Mouse (Mus musculus) kidney, adult 18-20 months (tissue): Measurements from ENCODE around the gene Tmem167.
"Not testable (repeated sequence)": the region's sequence is repeated elsewhere in the genome, so short reads cannot be mapped to it uniquely, and the experiment has no call there.

Experiments
- DNase-seq: peaks from one replicate; pipeline ENCODE4 v3.0.0; 2021

Gene Tmem167

GRCm38 (mm10) chr13:90088962-90089824 is at the start of gene Tmem167, which contains the start of gene Xrcc4:
Tmem167 (plus strand) TSS chr13:90089123.
Xrcc4 (minus strand) TSS chr13:90089608.
- DNase-seq = peak; percentile 96

GRCm38 (mm10) chr13:90039613-90040012 is 49.3 kb upstream of the Tmem167 start:
- no peak for DNase-seq

GRCm38 (mm10) chr13:90051735-90052134 is 37.2 kb upstream of the Tmem167 start:
- DNase-seq = no peak

GRCm38 (mm10) chr13:90052408-90052807 is 36.5 kb upstream of the Tmem167 start:
- DNase-seq = no peak

- no peak for DNase-seq
These were observed 27.0 kb upstream of the Tmem167 start for GRCm38 (mm10) chr13:90061877-90062276.

GRCm38 (mm10) chr13:90089825-90090183 is 881 bp downstream of the Tmem167 start:
- no peak for DNase-seq

- no peak for DNase-seq
These were observed 12.6 kb downstream of the Tmem167 start for GRCm38 (mm10) chr13:90101514-90101913.

GRCm38 (mm10) chr13:90106139-90106538 is 17.2 kb downstream of the Tmem167 start:
- DNase-seq = no peak

- not testable (repeated sequence) for DNase-seq
These were observed 19.8 kb downstream of the Tmem167 start for GRCm38 (mm10) chr13:90108746-90109145.

- DNase-seq = no peak
These were observed 22.8 kb downstream of the Tmem167 start for GRCm38 (mm10) chr13:90111681-90112080.

GRCm38 (mm10) chr13:90136156-90136910 is 47.4 kb downstream of the Tmem167 start:
- DNase-seq = no peak

- no peak for DNase-seq
These were observed 52.8 kb downstream of the Tmem167 start for GRCm38 (mm10) chr13:90141681-90142080.

GRCm38 (mm10) chr13:90143245-90143644 is 54.3 kb downstream of the Tmem167 start:
- no peak for DNase-seq

- DNase-seq = no peak
These were observed 63.0 kb downstream of the Tmem167 start for GRCm38 (mm10) chr13:90151881-90152280.

- no peak for DNase-seq
These were observed 63.8 kb downstream of the Tmem167 start for GRCm38 (mm10) chr13:90152536-90153273.

- DNase-seq = no peak
These were observed 75.2 kb downstream of the Tmem167 start for GRCm38 (mm10) chr13:90164147-90164546.

GRCm38 (mm10) chr13:90167044-90167443 is 78.1 kb downstream of the Tmem167 start:
- no peak for DNase-seq

- no peak for DNase-seq
These were observed 81.3 kb downstream of the Tmem167 start for GRCm38 (mm10) chr13:90170100-90170781.

- no peak for DNase-seq
These were observed 81.9 kb downstream of the Tmem167 start for GRCm38 (mm10) chr13:90170782-90171179.

- DNase-seq = no peak
These were observed 82.5 kb downstream of the Tmem167 start for GRCm38 (mm10) chr13:90171390-90171789.

- DNase-seq = no peak
These were observed 86.7 kb downstream of the Tmem167 start for GRCm38 (mm10) chr13:90175662-90176061.

- no peak for DNase-seq
These were observed 93.3 kb downstream of the Tmem167 start for GRCm38 (mm10) chr13:90182262-90182661.

- no peak for DNase-seq
These were observed 94.6 kb downstream of the Tmem167 start for GRCm38 (mm10) chr13:90183536-90183935.
